Mouse (Mus musculus) lung, postnatal 0 days (tissue): Measurements from ENCODE around the gene Mcm3.

ENCODE experiments used
- CTCF ChIP-seq: IDR thresholded peaks from 2 replicates; pipeline ENCODE4 v1.5.1; 2016; ENCODE audit warnings: antibody characterized with exemption, mild to moderate bottlenecking
- EP300 ChIP-seq: IDR thresholded peaks from 2 replicates; pipeline ENCODE4 v1.6.1; 2016; ENCODE audit warnings: antibody characterized with exemption, mild to moderate bottlenecking, control low read depth

DNA sequence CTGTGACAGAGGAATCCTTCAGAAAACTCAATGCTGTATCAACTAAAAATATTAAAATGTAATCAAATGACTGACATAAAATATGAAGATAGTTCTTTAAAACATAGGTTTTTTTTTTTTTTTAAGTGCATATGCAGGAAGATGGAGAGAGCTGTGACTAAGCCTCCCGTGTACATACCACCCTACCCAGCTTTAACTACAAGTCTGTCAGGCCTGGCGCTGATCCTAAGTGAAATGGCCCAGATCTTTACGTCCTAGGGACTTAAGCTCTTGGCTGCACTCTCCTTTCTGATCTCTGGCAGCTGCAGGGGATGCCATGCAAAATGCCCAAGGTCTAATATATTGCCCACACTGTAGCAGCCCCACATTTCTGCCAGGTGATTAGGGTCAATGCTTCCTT lies 40.7 kb upstream of the Mcm3 start:
- TF ChIP-seq CTCF: no peak
- no peak for TF ChIP-seq EP300
